Mouse (Mus musculus) MEL (cell line): ENCODE data around the gene Pparg. TPM values are rescaled to one million over a fixed set of nuclear protein-coding genes. Genes with fewer than 3 reads are reported as not detected.

Experiments used
- DNase-seq: peaks from one replicate; pipeline ENCODE4 v3.0.0; 2011; ENCODE audit warnings: low read depth, low spot score
- H3K27ac ChIP-seq: 2 replicates; pipeline ENCODE4 v1.5.1; 2012; ENCODE audit warnings: low read depth, mild to moderate bottlenecking, control low read depth, low read length, moderate library complexity; ENCODE audit not compliant: control insufficient read depth
- H3K27me3 ChIP-seq, 2 experiments: fragments of 150-350 bp in 1 of 2; sonication (generic) in 1 of 2; 2 replicates each; pipeline ENCODE4 v1.6.1; 2012; ENCODE audit warnings: low read length in 2 of 2, mild to moderate bottlenecking in 2 of 2, improper control_type of control experiment in 1 of 2, moderate library complexity in 1 of 2; ENCODE audit not compliant: insufficient read depth in 2 of 2, control insufficient read depth in 1 of 2
- H3K36me3 ChIP-seq, 2 experiments: 2 replicates each; pipeline ENCODE4 v1.6.1; 2012 to 2014; ENCODE audit warnings: low read length in 2 of 2, improper control_type of control experiment in 1 of 2, inconsistent platforms in 1 of 2, mild to moderate bottlenecking in 1 of 2; ENCODE audit not compliant: insufficient read depth in 2 of 2, control insufficient read depth in 1 of 2
- H3K4me1 ChIP-seq, 2 experiments: fragments of 150-350 bp in 1 of 2; sonication (generic) in 1 of 2; 2 replicates each; pipeline ENCODE4 v1.6.1; 2012; ENCODE audit warnings: low read length in 2 of 2, improper control_type of control experiment in 1 of 2, mild to moderate bottlenecking in 1 of 2; ENCODE audit not compliant: insufficient read depth in 2 of 2, control insufficient read depth in 1 of 2
- H3K4me3 ChIP-seq, 2 experiments: fragments of 150-350 bp in 1 of 2; sonication (generic) in 1 of 2; 2 replicates each; pipeline ENCODE4 v1.5.1; 2012; ENCODE audit warnings: low read depth in 2 of 2, low read length in 2 of 2, mild to moderate bottlenecking in 2 of 2, moderate library complexity in 2 of 2, control low read depth in 1 of 2, improper control_type of control experiment in 1 of 2; ENCODE audit not compliant: control insufficient read depth in 1 of 2, insufficient read depth in 1 of 2
- H3K79me2 ChIP-seq: 2 replicates; pipeline ENCODE4 v1.6.1; 2012; ENCODE audit warnings: mild to moderate bottlenecking, low read length, moderate library complexity; ENCODE audit not compliant: control insufficient read depth, poor library complexity, insufficient read depth
- H3K9ac ChIP-seq: 2 replicates; pipeline ENCODE4 v1.6.1; 2012; ENCODE audit warnings: low read depth, mild to moderate bottlenecking, control low read depth, low read length, moderate library complexity; ENCODE audit not compliant: control insufficient read depth, poor library complexity, severe bottlenecking
- H3K9me3 ChIP-seq: fragments of 150-350 bp; sonication (generic); replicated peaks from 2 replicates; pipeline ENCODE4 v1.6.1; 2012; ENCODE audit warnings: mild to moderate bottlenecking, low read length, improper control_type of control experiment, moderate library complexity; ENCODE audit not compliant: insufficient read depth
- BHLHE40 ChIP-seq: IDR thresholded peaks from 2 replicates; pipeline ENCODE4 v1.6.1; 2012; ENCODE audit warnings: low read depth, mild to moderate bottlenecking, inconsistent platforms, low read length, improper control_type of control experiment, borderline replicate concordance
- CHD1 ChIP-seq: IDR thresholded peaks from 2 replicates; pipeline ENCODE4 v1.6.1; 2012; ENCODE audit warnings: low read depth, mild to moderate bottlenecking, inconsistent platforms, low read length, improper control_type of control experiment
- CTCF ChIP-seq, 3 experiments: IDR thresholded peaks in 2 of 3; conservative IDR thresholded peaks in 1 of 3; 2 replicates each; pipeline ENCODE4 v1.5.1; 2011 to 2012; ENCODE audit warnings: low read length in 3 of 3, low read depth in 2 of 3, mild to moderate bottlenecking in 2 of 3, improper control_type of control experiment in 1 of 3, inconsistent platforms in 1 of 3, mixed read lengths in 1 of 3, moderate library complexity in 1 of 3; ENCODE audit not compliant: control insufficient read depth in 1 of 3, insufficient read depth in 1 of 3, poor library complexity in 1 of 3, severe bottlenecking in 1 of 3
- E2F4 ChIP-seq: IDR thresholded peaks from 2 replicates; pipeline ENCODE4 v1.6.1; 2011; ENCODE audit warnings: low read depth, low read length, improper control_type of control experiment, borderline replicate concordance
- ELF1 ChIP-seq: IDR thresholded peaks from 2 replicates; pipeline ENCODE4 v1.6.1; 2014; ENCODE audit warnings: low read depth, mild to moderate bottlenecking, inconsistent platforms, low read length, improper control_type of control experiment, moderate library complexity
- EP300 ChIP-seq, 2 experiments: IDR thresholded peaks; 2 replicates each; pipeline ENCODE4 v1.6.1; 2011; ENCODE audit warnings: improper control_type of control experiment in 2 of 2, low read length in 2 of 2, low read depth in 1 of 2, mild to moderate bottlenecking in 1 of 2
- ETS1 ChIP-seq: IDR thresholded peaks from 2 replicates; pipeline ENCODE4 v1.6.1; 2012; ENCODE audit warnings: low read depth, mild to moderate bottlenecking, inconsistent platforms, low read length, improper control_type of control experiment, moderate library complexity
- GABPA ChIP-seq: IDR thresholded peaks from 2 replicates; pipeline ENCODE4 v1.6.1; 2012; ENCODE audit warnings: low read depth, mild to moderate bottlenecking, inconsistent platforms, low read length, improper control_type of control experiment, moderate library complexity
- GATA1 ChIP-seq: IDR thresholded peaks from 2 replicates; pipeline ENCODE4 v1.6.1; 2011; ENCODE audit warnings: low read depth, low read length, improper control_type of control experiment
- HCFC1 ChIP-seq: IDR thresholded peaks from 2 replicates; pipeline ENCODE4 v1.6.1; 2012; ENCODE audit warnings: low read depth, mild to moderate bottlenecking, inconsistent platforms, low read length, improper control_type of control experiment, moderate library complexity
- JUND ChIP-seq: IDR thresholded peaks from 2 replicates; pipeline ENCODE4 v1.6.1; 2011; ENCODE audit warnings: low read depth, mild to moderate bottlenecking, improper control_type of control experiment, low read length
- KAT2A ChIP-seq: conservative IDR thresholded peaks from 2 replicates; pipeline ENCODE4 v1.6.1; 2012; ENCODE audit warnings: low read depth, low read length, improper control_type of control experiment, inconsistent platforms
- MAX ChIP-seq: IDR thresholded peaks from 2 replicates; pipeline ENCODE4 v1.6.1; 2011; ENCODE audit warnings: low read length, improper control_type of control experiment
- MAZ ChIP-seq: IDR thresholded peaks from 2 replicates; pipeline ENCODE4 v1.6.1; 2012; ENCODE audit warnings: low read depth, mild to moderate bottlenecking, inconsistent platforms, low read length, improper control_type of control experiment
- MEF2A ChIP-seq: IDR thresholded peaks from 2 replicates; pipeline ENCODE4 v1.6.1; 2014; ENCODE audit warnings: low read depth, mild to moderate bottlenecking, inconsistent platforms, low read length, improper control_type of control experiment; ENCODE audit not compliant: poor library complexity, insufficient replicate concordance, severe bottlenecking; ENCODE audit errors: extremely low read depth
- MXI1 ChIP-seq: IDR thresholded peaks from 2 replicates; pipeline ENCODE4 v1.6.1; 2011; ENCODE audit warnings: mild to moderate bottlenecking, low read depth, low read length, improper control_type of control experiment
- MYB ChIP-seq: IDR thresholded peaks from 2 replicates; pipeline ENCODE4 v1.6.1; 2011; ENCODE audit warnings: mild to moderate bottlenecking, low read depth, low read length, improper control_type of control experiment
- POLR2AphosphoS2 ChIP-seq: IDR thresholded peaks from 2 replicates; pipeline ENCODE4 v1.6.1; 2011; ENCODE audit warnings: low read length, improper control_type of control experiment
- POLR2AphosphoS5 ChIP-seq: IDR thresholded peaks from 2 replicates; pipeline ENCODE4 v1.6.1; 2012; ENCODE audit warnings: low read depth, borderline replicate concordance, mild to moderate bottlenecking, inconsistent platforms, low read length, moderate library complexity, mixed read lengths
- SIN3A ChIP-seq: IDR thresholded peaks from 2 replicates; pipeline ENCODE4 v1.6.1; 2012; ENCODE audit warnings: low read length, improper control_type of control experiment, inconsistent platforms
- TAL1 ChIP-seq: IDR thresholded peaks from 2 replicates; pipeline ENCODE4 v1.6.1; 2012; ENCODE audit warnings: mild to moderate bottlenecking, inconsistent platforms, low read length, moderate library complexity, mixed read lengths
- TBP ChIP-seq: IDR thresholded peaks from 2 replicates; pipeline ENCODE4 v1.8.0; 2011; ENCODE audit warnings: low read depth, low read length, improper control_type of control experiment
- UBTF ChIP-seq: IDR thresholded peaks from 2 replicates; pipeline ENCODE4 v1.6.1; 2012; ENCODE audit warnings: low read depth, mild to moderate bottlenecking, inconsistent platforms, low read length, improper control_type of control experiment, moderate library complexity, borderline replicate concordance; ENCODE audit not compliant: insufficient read depth
- ZMIZ1 ChIP-seq: IDR thresholded peaks from 2 replicates; pipeline ENCODE4 v1.6.1; 2012; ENCODE audit warnings: low read depth, mild to moderate bottlenecking, inconsistent platforms, low read length, improper control_type of control experiment, moderate library complexity
- ZNF384 ChIP-seq: IDR thresholded peaks from 2 replicates; pipeline ENCODE4 v1.6.1; 2012; ENCODE audit warnings: low read depth, mild to moderate bottlenecking, inconsistent platforms, low read length, improper control_type of control experiment
- polyA plus RNA-seq, 2 experiments: library from polyadenylated mRNA; stranded (reverse) in 1 of 2; unstranded in 1 of 2; fragments of >175 nt in 1 of 2; fragments of >200 nt in 1 of 2; gene quantifications; 2 replicates each; pipeline versions ENCODE4 v1.2.1 to v1.2.4; 2012; ENCODE audit warnings: low replicate concordance in 2 of 2, low read depth in 1 of 2; ENCODE audit not compliant: insufficient read length in 2 of 2, insufficient read depth in 1 of 2, missing spikeins in 1 of 2
- total RNA-seq: library from RNA; depleted of rRNA; stranded (reverse); fragments of 300-350 nt; gene quantifications from 2 replicates; pipeline ENCODE4 v1.2.3, GENCODE M21; 2012

Gene Pparg
- total and polyA plus RNA-seq, 3 experiments: 0.08 to 0.15 TPM; not detected in 1

- TF ChIP-seq MYB (no peak), BHLHE40 (no peak), KAT2A (no peak), ZMIZ1 (no peak), TAL1 (no peak), ZNF384 (no peak), UBTF (no peak), CTCF (IDR thresholded peaks at IDR 0.05 in 2 of 3, conservative IDR thresholded peaks at IDR 0.05 in 1 of 3; ENCODE audit: control insufficient read depth in 1 of 3, insufficient read depth in 1 of 3, low read depth in 2 of 3, low read length in 3 of 3, poor library complexity in 1 of 3, severe bottlenecking in 1 of 3) (no peak), CHD1 (no peak), JUND (no peak), TBP (no peak), SIN3A (no peak), EP300 (IDR thresholded peaks at IDR 0.05; ENCODE audit: low read depth in 1 of 2, low read length in 2 of 2) (no peak), MEF2A (no peak), POLR2AphosphoS2 (no peak), E2F4 (no peak), HCFC1 (no peak), MAZ (no peak), MAX (no peak)
- peaks cover 0 to 9% of the 10 kb centered on the region in 2 experiments; a peak in 2 of 4 replicates for H3K36me3 ChIP-seq
- H3K79me2 ChIP-seq: no peaks in the 10 kb centered on the region
- no peak overlapping the region for H3K27ac ChIP-seq
- H3K4me3 ChIP-seq: no peak overlapping the region
- no peaks in the 10 kb centered on the region; a peak in 1 of 4 replicates for H3K4me1 ChIP-seq
- H3K27me3 ChIP-seq: no peaks in the 10 kb centered on the region
- H3K9ac ChIP-seq: no peak overlapping the region
- no peak for DNase-seq
- no peaks in the 10 kb centered on the region for H3K9me3 ChIP-seq
These were observed 41.9 kb upstream of the Pparg start for GRCm38 (mm10) chr6:115318811-115319210.

GRCm38 (mm10) chr6:115319686-115320085, 41.1 kb upstream of the Pparg start:
- DNase-seq: no peak
- Histone ChIP-seq H3K79me2 (no peaks in the 10 kb centered on the region), H3K27ac (no peak overlapping the region), H3K9ac (no peak overlapping the region), H3K36me3 (peaks cover 0 to 9% of the 10 kb centered on the region in 2 experiments; a peak in 2 of 4 replicates), H3K4me3 (no peak overlapping the region), H3K4me1 (no peaks in the 10 kb centered on the region; a peak in 1 of 4 replicates), H3K9me3 (no peaks in the 10 kb centered on the region), H3K27me3 (no peaks in the 10 kb centered on the region)
- TF ChIP-seq EP300 (IDR thresholded peaks at IDR 0.05; ENCODE audit: low read depth in 1 of 2, low read length in 2 of 2) (no peak), MAZ (no peak), POLR2AphosphoS5 (no peak), KAT2A (no peak), E2F4 (no peak), TAL1 (no peak), MXI1 (no peak), GATA1 (no peak), ELF1 (no peak), MYB (no peak), UBTF (no peak), GABPA (no peak), ETS1 (no peak), MAX (no peak)
- TF ChIP-seq, all 39 proteins: peak for 0
